Mouse (Mus musculus) CH12F3 (cell line): Measurements from ENCODE around the gene Mllt3.

Experiments used
- in situ Hi-C: fragments of 300-500 bp; cut with MboI; formaldehyde crosslinking; loops from 2 replicates; pipeline ENCODE4 v1.14.3; 2020; ENCODE audit warnings: low sequenced_read_pairs

The Mllt3 gene

GRCm38 (mm10) chr4:87835191-87835590 lies 198.0 kb downstream of the Mllt3 start:
- in situ Hi-C loops, result no loop called here

GRCm38 (mm10) chr4:87834310-87834709 lies 198.9 kb downstream of the Mllt3 start:
- in situ Hi-C loops, result no loop called here

- in situ Hi-C loops, result no loop called here
Observed at GRCm38 (mm10) chr4:87830794-87831306, 202.3 kb downstream of the Mllt3 start.

GRCm38 (mm10) chr4:87829426-87830063 lies 203.6 kb downstream of the Mllt3 start:
- in situ Hi-C loops, result no loop called here

- in situ Hi-C loops, result no loop called here
Observed at GRCm38 (mm10) chr4:87826336-87826735, 206.8 kb downstream of the Mllt3 start.

GRCm38 (mm10) chr4:87823623-87824022 lies 209.5 kb downstream of the Mllt3 start:
- in situ Hi-C loops, result no loop called here

GRCm38 (mm10) chr4:87823191-87823590 lies 210.0 kb downstream of the Mllt3 start:
- in situ Hi-C loops, result no loop called here

GRCm38 (mm10) chr4:87820911-87821310 lies 212.3 kb downstream of the Mllt3 start:
- in situ Hi-C loops, result no loop called here

GRCm38 (mm10) chr4:87819182-87819581 lies 214.0 kb downstream of the Mllt3 start:
- in situ Hi-C loops, result no loop called here

- in situ Hi-C loops, result no loop called here
Observed at GRCm38 (mm10) chr4:87818276-87818675, 214.9 kb downstream of the Mllt3 start.

GRCm38 (mm10) chr4:87815465-87816108 lies 217.6 kb downstream of the Mllt3 start:
- in situ Hi-C loops, result no loop called here

- in situ Hi-C loops, result no loop called here
Observed at GRCm38 (mm10) chr4:87811899-87812298, 221.3 kb downstream of the Mllt3 start.

- in situ Hi-C loops, result no loop called here
Observed at GRCm38 (mm10) chr4:87806196-87806987, 226.8 kb downstream of the Mllt3 start.

GRCm38 (mm10) chr4:87804576-87804975 lies 228.6 kb downstream of the Mllt3 start:
- in situ Hi-C loops, result no loop called here

GRCm38 (mm10) chr4:87803313-87803712 lies 229.9 kb downstream of the Mllt3 start:
- in situ Hi-C loops, result no loop called here

GRCm38 (mm10) chr4:87802140-87802539 lies 231.0 kb downstream of the Mllt3 start:
- in situ Hi-C loops, result no loop called here

GRCm38 (mm10) chr4:87801332-87801731 lies 231.8 kb downstream of the Mllt3 start:
- in situ Hi-C loops, result no loop called here

GRCm38 (mm10) chr4:87800276-87800675 lies 232.9 kb downstream of the Mllt3 start:
- in situ Hi-C loops, result no loop called here

GRCm38 (mm10) chr4:87799418-87799817 lies 233.7 kb downstream of the Mllt3 start:
- in situ Hi-C loops, result loop anchor here (10.0 to 25.0 kb wide), 2 partner anchors 215 to 738 kb away; no protein-coding TSS in a partner anchor

- in situ Hi-C loops, result loop anchor here (10.0 to 25.0 kb wide), 2 partner anchors 220 to 742 kb away; no protein-coding TSS in a partner anchor
Observed at GRCm38 (mm10) chr4:87795261-87795660, 237.9 kb downstream of the Mllt3 start.

GRCm38 (mm10) chr4:87794216-87794615 lies 238.9 kb downstream of the Mllt3 start:
- in situ Hi-C loops, result loop anchor here (10.0 to 25.0 kb wide), 2 partner anchors 221 to 743 kb away; no protein-coding TSS in a partner anchor
